Comparison of ENCODE assay signal across 8 mouse cellular contexts in the genomic region with DNA sequence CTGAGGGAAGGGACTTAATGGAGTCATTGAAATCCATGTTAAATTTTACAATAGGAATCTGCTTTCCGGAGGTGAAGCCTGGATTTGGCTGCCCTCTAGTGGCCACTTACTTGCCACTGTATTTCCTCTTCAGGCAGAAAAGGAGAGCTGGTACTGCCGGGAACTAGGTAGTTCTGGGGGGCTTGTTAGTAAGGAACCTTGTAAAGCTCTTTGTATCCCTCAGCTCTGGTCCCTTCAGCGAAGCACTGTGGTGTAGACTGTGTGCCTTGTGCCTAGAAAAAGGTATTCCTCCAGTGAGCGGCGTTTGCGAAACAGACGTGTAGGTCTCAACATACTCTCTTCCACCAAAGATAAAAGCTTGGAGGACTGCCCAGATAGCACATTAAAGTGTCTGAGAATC. TPM values are rescaled to one million over a fixed set of nuclear protein-coding genes. Genes with fewer than 3 reads are reported as not detected.
DNase-seq lines count a peak whose midpoint lies in the region; ATAC-seq and TF ChIP-seq lines count a peak whose summit lies in the region.
"Had no signal": no experiment of that assay in that cellular context is flagged by ENCODE, and none has a peak within 500 bp of the region (broad histone marks: within the 10 kb centered on the region; RNA-seq: fewer than 3 reads in every experiment).

No protein-coding gene starts in this region.

- H3K4me1 ChIP-seq in G1E (ENCODE audit: insufficient read depth, low read depth, low read length) = no peaks in the 10 kb centered on the region
- H3K4me1 ChIP-seq in embryonic facial prominence, embryonic 14.5 days (ENCODE audit: control insufficient read depth, insufficient read depth, low read length) = no peaks in the 10 kb centered on the region
- H3K4me1 ChIP-seq: liver, embryonic 15.5 days had no signal

- peak; percentile 42 for DNase-seq in G1E (ENCODE audit: low spot score)
- peak; percentile 53 to 76 for DNase-seq in adrenal gland, postnatal 36 days
- DNase-seq in embryonic facial prominence, embryonic 14.5 days (ENCODE audit: low spot score) = peak; percentile 83
- DNase-seq in heart, postnatal 10 days = peak; percentile 67 to 78
- DNase-seq in layer of hippocampus, adult 11-12 months (ENCODE audit: low spot score) = peak; percentile 70
- peak; percentile 42 to 71 for DNase-seq in lung, postnatal 4 days
- DNase-seq in right cerebral cortex, postnatal 25 days = peak; percentile 40

- no peak overlapping the region for H3K27ac ChIP-seq in embryonic facial prominence, embryonic 14.5 days (replicated peaks; ENCODE audit: low read depth, low read length)
- H3K27ac ChIP-seq: liver, embryonic 15.5 days had no signal

- 36% methylated on average over 7 of the region's 7 CpGs for WGBS in embryonic facial prominence, embryonic 14.5 days

- no peaks in the 10 kb centered on the region for H3K36me3 ChIP-seq in G1E (replicated peaks)
- H3K36me3 ChIP-seq in embryonic facial prominence, embryonic 14.5 days (ENCODE audit: control insufficient read depth, insufficient read depth, low read length) = no peaks in the 10 kb centered on the region
- H3K36me3 ChIP-seq: liver, embryonic 15.5 days had no signal

- ATAC-seq in G1E (ENCODE audit: extremely low read depth, insufficient number of reproducible peaks, low FRiP score, poor library complexity, severe bottlenecking) = no peak
- peak; percentile 22; the same call in 1 of the 2 replicates for ATAC-seq in embryonic facial prominence, embryonic 14.5 days (ENCODE audit: low read depth)

- peak; percentile 60 for TF ChIP-seq CTCF in G1E (IDR thresholded peaks at IDR 0.05; ENCODE audit: low read depth, low read length)

- H3K9me3 ChIP-seq in G1E (replicated peaks) = no peaks in the 10 kb centered on the region
- no peaks in the 10 kb centered on the region for H3K9me3 ChIP-seq in embryonic facial prominence, embryonic 14.5 days (ENCODE audit: control insufficient read depth, low read length)
- H3K9me3 ChIP-seq: liver, embryonic 15.5 days had no signal

- no peak overlapping the region for H3K4me2 ChIP-seq in embryonic facial prominence, embryonic 14.5 days (ENCODE audit: low read depth, low read length)
- H3K4me2 ChIP-seq: liver, embryonic 15.5 days had no signal

- H3K4me3 ChIP-seq in G1E (ENCODE audit: low read depth, low read length) = no peak overlapping the region
- H3K4me3 ChIP-seq in embryonic facial prominence, embryonic 14.5 days (ENCODE audit: low read depth, low read length) = no peak overlapping the region
- H3K4me3 ChIP-seq: liver, embryonic 15.5 days had no signal

- H3K27me3 ChIP-seq in G1E (ENCODE audit: insufficient read depth, low read length) = peaks cover 10% of the 10 kb centered on the region; the same call in 1 of the 2 replicates
- H3K27me3 ChIP-seq in embryonic facial prominence, embryonic 14.5 days (replicated peaks; ENCODE audit: control insufficient read depth, insufficient read depth, low read length) = no peaks in the 10 kb centered on the region

- no peak overlapping the region for H3K9ac ChIP-seq in embryonic facial prominence, embryonic 14.5 days (ENCODE audit: low read depth, low read length)
- H3K9ac ChIP-seq: liver, embryonic 15.5 days had no signal

- intact Hi-C loops in heart, postnatal 10 days (cut with DNase I) = loop anchor here (1.0 to 2.0 kb wide), 2 partner anchors 88 to 175 kb away; no protein-coding TSS in a partner anchor

RNA-seq across cellular contexts. Expression of a gene that starts 5.4 kb away (rescaled TPM):
- total RNA-seq in G1E (2014; fragmentation: Nextera tagmentation) (not detected in 2 replicates), G1E (2017) (not detected in 2 replicates)
- not detected in 2 replicates for polyA plus RNA-seq in G1E (2012)
- under 1 TPM; 0.26 to 0.70 TPM for total RNA-seq in adrenal gland, postnatal 36 days (2021)
- polyA plus RNA-seq in embryonic facial prominence, embryonic 14.5 days (2014; fragmentation: Nextera tagmentation; extraction: Ambion mirVana) = 0.38 TPM in 1 of 2 replicates, not detected in the other
- not detected for total RNA-seq in heart, postnatal 10 days (2021)
- polyA plus RNA-seq: liver, embryonic 15.5 days had no signal

RNA-seq across cellular contexts. Expression of a gene that starts 10.7 kb away (rescaled TPM):
- total RNA-seq in G1E (2014; fragmentation: Nextera tagmentation) (not detected in 2 replicates), G1E (2017) (not detected in 2 replicates)
- not detected in 2 replicates for polyA plus RNA-seq in G1E (2012)
- total RNA-seq in adrenal gland, postnatal 36 days (2021) = 10 to 100 TPM; 21.0 to 38.8 TPM
- polyA plus RNA-seq in embryonic facial prominence, embryonic 14.5 days (2014; fragmentation: Nextera tagmentation; extraction: Ambion mirVana) = 1.0 and 2.1 TPM in 2 replicates
- total RNA-seq in heart, postnatal 10 days (2021) = 1 to 10 TPM in 1 of 2 experiments, under 1 TPM in 1; 0.79 to 1.9 TPM
- polyA plus RNA-seq: liver, embryonic 15.5 days had no signal

Comparison
In these comparisons a context has a peak if more than half of its experiments do, and no peak if none do; other contexts are left out.
1. RNA of a gene that starts 10.7 kb away (total RNA-seq): 21.0 to 38.8 TPM in adrenal gland, postnatal 36 days; 0.79 to 1.9 TPM in heart, postnatal 10 days and not detected in G1E; every median in the first group is over 4 times any median in the second.
2. Peak in every context shown above with its lines, with median percentiles within 50 percentile points of each other: DNase-seq.